Mouse (Mus musculus): Measurements from ENCODE around the gene Mvd.

DNA sequence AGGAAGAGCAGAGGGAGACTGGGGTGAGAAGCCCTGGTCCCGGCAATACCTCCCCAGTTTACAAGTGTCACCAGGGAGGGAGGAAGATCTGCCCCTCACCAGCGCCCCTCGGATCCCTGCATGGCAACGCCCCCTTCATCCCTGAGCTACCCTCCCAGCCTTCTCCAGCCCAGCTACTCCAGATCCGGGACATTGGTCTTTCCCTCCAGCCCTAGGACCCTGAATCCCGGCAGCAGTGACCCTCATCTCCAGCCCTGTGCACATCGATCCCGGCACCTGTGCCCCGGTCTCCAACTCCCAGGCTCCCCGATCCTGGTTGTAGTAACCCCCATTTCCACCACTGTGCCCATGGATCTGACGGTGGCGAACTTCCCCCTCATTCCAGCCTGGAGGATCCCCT is 441 bp downstream of the Mvd start:
- TF ChIP-seq CTCF (IDR thresholded peaks at IDR 0.05; ENCODE audit: low read depth) (no peak), EP300 (IDR thresholded peaks at IDR 0.05; ENCODE audit: low read depth) (no peak)

Data from heart, postnatal 0 days (tissue).